Mouse (Mus musculus): ENCODE data around the gene Gm3173.
"Not testable (repeated sequence)": the region's sequence is repeated elsewhere in the genome, so short reads cannot be mapped to it uniquely, and the experiment has no call there.

DNA sequence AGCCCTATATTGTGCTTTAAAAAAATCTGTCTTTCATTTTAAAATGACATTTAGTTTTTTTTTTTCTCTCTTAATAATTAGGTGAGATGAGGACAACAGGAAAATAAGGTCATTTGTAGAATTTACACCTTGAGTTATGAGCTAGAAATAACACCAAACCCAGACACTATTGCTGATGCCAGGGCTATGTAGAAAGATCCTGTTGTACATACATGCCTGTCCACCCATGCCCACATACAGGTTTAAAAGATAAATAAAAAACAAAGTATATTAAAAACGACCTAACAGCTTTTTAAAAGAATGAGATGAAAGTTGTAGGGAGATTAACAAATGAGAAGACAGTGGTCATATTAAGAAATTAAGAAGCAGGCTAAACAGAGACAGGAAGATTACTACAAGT, 20.9 kb upstream of the Gm3173 start:
- not testable (repeated sequence) for TF ChIP-seq POLR2A (IDR thresholded peaks at IDR 0.05; ENCODE audit: borderline replicate concordance, extremely low read depth, insufficient read depth, insufficient read length, poor library complexity, severe bottlenecking); CTCF (IDR thresholded peaks at IDR 0.05; ENCODE audit: borderline replicate concordance, extremely low read depth, insufficient read depth, insufficient read length)
